Mouse (Mus musculus) kidney, postnatal 25 days (tissue): ENCODE results near the gene Slc11a2.
A peak's percentile ranks its signal among the peaks of the same experiment; 100 is the strongest.

ENCODE experiments used
- DNase-seq, 2 experiments: peaks; one replicate each; pipeline ENCODE4 v3.0.0; 2021; ENCODE audit warnings: mixed read lengths in 2 of 2

Gene Slc11a2

DNA sequence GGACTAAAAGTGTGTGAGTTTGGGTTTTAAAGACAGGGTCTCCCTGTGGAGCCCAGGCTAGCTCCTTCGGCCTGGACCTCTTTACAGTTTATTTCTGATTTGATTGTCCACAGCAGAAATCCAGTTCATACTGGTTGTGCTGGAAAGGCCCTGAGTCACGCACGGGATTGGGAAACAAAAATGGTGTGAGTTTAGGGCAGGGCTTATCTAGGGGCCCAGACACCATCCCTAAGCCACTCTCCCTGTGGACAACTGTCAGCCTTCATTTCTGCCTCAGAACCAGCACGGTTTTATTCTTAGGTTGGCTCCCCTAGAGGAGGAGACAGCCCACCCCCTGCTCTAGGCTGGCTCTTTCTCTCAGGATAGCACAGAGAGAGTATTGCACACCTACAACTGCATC, 8.4 kb upstream of the Slc11a2 start:
- no peak for DNase-seq

DNA sequence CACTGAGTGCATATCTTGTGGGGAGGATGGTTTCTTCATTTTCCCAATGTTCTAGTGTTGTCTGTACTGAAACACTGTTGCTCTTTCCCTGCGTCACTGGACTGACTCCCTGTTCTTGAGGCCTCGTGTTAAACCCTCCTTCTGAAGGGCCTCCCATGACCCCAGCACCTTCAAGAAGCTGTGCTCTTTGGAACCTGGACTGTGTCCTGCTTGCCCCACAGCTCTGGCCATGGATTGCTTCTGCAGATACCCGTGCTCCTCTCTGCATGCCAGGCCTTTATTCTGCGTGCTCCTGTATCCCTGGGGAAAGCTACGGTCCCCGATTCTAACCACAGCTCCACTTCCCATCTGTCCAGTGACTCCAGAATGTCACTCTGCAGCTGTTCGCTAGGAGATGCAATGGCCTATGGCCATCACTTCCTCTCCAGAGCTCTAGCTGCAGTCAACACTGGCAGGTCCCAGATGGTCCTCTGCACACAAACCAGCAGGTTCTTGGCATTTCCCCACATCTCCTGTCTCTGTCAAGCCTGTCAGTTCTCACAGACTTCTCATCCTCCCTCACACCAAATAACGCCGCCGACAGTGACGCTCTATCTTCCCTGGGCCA, 5.2 kb upstream of the Slc11a2 start:
- DNase-seq: peak; percentile 40 to 84

DNA sequence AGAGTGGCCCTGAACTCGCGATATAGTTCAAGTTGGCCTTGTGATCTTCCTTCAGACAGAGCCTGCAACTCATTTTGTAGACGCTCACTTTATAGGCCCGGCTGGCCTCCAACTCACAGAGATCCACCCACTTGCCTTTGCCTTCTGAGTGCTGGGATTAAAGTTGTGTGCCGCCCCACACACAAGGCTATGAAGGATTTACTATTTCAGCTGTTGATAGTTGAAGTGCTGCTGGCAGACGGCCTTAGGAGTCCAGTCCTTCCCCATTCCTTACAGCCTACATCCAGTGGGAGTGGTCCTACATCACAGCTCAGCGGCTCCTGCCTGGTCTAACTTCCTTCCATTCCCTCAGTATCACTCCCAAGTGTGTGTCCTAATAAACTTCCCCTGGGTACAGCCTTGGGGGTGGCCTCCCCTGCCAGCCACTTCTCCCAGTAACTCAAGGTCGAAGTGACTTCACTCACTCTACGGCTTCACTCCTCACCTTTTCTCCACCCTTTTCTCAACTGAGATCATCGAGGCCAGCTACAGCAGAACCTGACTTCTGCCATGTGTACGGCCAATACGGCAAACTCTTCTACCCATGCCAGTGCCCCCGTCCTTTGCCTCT, 3.5 kb upstream of the Slc11a2 start:
- DNase-seq: no peak

DNA sequence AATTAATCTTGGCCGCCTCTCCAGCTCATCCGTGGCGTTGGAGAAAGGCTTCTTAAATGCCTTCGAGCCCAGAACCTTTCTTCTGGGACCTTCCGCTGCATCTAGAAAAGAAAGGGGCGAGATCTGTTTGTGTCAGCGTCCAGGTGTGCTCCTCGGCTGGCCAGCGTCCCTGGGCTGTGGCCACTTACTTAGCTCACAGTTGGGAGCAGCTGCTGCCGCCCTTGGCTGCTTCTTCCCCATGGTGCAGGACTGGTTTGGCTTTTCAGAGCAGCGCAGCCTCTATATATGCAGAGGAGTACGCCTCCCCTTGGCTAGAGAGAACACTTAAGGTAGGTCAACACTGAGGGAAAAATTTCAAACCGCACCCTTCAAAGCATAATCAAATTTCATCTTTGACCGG, 956 bp downstream of the Slc11a2 start:
- peak; percentile 56 to 79 for DNase-seq

DNA sequence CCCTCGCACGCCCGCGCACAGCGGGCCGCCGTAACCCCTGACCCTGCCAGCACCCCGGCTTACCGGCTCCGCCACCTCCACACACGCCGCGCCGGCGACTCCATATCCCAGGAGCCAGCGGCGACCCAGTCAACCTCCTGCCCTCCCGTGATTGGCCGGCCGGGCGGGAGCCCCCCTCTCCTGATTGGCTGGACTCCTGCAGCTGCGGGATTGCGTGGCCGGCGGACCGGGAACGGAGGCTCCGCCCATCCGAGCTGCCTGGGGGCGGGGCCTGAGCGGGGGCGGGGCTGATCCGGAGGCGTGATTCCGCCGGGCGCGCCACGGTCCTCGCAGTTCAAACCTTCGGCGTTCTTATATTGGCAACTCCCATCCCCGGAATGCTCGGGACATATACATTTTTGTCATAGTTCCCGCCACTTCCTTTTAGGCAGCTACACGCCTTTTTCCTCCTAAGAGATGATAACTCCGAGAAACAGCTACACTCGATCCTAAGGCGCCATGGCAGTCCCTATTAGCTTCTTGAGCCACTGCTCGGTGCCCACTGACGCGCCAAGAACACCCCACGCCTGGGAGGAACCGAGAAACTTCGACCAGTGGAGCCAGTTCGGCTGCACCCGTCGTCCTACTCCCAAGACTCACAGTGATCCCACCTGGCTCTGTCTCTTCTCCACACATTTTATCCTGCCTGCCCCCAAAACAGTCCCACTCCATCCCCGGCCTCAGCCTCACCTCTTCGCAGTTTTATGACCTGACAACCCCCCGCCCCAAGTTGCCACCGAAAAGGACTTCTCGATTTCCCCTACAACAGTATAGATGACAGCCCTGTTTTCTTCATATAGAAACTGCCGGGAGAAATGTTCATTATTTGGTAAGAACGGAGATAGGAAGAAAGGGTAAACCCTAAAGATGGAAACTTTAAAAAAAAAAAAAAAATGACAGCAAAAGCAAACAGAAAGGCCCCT, 1.7 kb downstream of the Slc11a2 start:
- peak; percentile 96 to 99 for DNase-seq

DNA sequence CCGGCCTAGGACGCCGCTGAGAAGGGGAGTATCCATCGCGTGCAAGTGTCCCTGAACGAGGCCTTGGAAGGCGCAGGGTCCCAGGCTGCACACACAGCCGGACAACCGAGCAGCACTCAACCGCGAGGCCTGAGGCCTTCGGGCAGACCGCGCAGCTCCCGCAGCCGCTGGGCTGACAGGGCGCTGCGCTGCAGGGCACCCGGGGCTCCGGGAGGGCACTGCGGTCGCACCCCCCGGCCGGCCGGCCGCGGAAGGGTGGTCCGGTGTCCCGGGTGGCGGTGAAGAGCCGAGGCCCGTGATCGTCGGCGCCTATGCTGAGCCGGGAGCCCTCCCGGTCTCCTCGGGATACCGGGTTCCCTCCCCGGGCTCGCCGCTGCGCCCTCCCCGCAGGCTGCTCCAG, 2.4 kb downstream of the Slc11a2 start:
- peak in 1 of 2 experiments; percentile 64 for DNase-seq

DNA sequence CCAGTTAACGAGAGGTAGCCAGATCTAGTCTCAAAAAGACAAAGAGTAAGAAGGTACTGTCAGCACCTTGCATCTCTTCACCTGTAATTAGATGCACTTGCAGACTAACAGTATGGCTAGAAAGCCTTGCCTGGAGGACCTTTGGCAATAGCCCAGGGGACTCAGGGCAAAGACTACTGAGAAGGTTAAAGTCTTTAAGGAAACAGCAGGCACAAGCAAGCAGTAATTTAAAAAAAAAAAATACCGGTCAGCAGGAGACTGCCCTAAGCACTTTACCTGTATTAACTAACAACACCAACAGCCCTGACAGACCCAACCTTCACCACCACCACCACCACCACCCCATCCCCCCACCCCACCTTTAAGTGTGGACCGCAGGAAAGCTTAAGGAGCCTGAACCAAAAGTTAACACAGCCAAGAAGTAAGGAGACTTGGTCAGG, 3.1 kb downstream of the Slc11a2 start, which contains the start of gene Gm5475:
TSS of gene Gm5475 (plus strand) at position 390 of the 440 bp plus-strand sequence.
- peak; percentile 85 to 89 for DNase-seq

DNA sequence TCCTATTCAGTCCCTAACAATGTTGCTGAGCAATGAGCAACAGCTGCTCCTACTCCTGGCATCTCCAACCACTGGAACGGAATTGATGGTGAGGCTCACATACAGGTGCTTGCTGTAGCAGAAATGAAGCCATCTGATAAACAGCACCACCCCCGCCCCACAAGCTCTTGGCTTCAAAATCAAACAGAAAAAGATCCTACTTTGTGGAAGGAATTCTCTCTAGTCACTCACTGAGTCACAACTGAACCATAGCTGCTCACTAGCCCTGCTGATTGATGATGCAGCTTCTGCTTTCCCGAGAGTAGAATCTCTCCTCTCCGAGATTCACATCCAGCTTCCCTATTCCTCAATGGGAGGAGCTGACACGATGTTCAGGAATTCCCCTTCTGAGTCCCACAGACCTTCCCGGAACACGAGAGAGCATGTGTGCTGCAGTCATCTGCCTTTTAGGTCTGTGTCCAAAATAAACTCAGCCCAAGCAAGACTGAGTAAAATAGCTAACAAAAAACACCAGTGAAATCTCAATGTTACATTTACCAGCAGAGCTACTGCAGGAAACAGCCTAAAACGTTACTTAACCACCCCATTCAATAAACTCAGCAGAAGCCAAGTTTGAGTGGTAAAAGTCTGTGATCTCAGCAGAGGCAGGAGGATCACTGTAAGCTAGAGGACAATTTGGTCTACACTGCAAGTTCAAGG, 3.7 kb downstream of the Slc11a2 start:
- no peak for DNase-seq

DNA sequence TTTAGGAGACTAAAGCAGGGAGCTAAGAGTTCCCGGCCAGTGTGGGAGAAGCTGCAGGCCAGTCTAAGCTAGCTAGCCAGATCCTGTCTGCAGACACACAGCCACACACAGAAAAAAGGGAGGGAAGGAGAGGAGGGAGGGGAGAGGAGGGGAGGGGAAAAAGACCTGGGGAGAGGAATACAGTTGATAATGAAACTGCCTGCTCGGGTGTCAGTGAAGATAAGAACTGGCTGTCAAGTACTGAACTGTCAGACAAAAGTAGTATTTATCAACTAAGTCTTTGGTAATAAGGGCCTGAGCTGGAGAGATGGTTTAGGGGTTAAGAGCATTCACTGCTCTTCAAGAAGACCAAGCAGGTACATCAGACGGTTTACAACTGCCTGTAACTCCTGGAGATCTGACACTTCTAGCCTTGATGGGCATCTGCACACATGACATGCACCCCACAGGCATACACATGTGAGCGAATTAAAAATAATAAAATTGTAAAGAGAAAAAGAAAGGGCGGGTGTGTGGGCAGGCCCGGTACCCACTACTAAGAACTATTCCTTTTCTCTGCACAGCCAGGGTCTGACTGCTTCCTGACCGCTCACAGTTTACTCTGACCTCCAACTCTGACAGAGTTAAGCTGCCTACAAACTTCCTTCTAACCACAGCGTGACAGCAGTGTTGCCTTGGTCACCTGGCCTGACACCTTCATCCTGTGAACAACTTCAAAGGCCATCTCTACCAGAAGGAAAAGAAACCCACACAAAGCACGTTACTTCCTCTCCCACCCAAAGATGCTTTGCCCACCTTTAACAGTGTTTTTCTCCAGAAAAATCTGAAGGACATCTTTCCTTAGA, 4.7 kb downstream of the Slc11a2 start:
- no peak for DNase-seq

DNA sequence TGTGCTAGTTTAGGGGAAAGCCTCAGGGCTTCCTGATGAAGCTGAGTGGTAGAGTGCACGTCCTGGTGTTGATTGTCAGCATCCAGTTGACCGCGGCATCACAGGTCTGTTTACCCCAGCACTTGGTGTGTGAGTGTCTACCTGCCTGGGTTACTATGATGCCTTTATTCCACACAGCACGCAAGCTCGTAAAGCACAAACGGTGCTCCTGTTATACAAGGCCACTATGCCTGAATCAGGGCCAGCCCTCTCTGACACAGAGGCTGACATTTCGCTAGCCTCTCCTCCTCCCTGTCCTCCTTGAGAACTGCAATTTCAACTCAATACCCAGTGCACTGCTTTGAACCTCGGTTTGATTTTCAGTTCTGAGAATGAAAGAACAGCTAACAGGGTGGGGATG, 5.6 kb downstream of the Slc11a2 start:
- no peak for DNase-seq

DNA sequence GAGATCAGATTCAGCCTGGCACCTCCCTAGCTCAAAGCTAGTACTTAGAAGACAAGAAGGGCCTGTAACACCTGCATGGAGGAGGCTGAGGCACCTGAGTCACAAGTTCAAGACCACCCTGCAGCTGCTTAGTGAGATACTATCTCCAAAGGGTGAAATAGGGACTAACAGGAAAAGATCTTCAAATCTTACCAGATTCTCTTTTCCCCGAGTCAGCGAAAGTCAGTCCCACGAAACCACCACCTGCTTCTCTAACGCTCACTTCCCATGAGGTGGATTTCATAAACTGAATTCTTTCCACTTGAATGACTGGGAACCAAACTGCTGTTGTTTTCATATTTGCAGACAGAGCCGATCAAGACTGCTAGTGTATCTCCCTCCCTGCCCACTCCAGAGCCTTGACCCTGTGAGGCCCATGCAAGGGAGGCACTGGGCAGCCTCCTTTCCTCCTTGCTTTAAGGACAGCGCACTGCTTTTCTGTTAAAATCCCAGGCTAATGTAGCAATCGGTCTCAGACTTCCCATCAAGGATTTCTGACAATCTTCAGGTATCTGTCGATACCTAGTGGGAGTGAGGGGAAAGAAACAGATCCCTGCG, 6.9 kb downstream of the Slc11a2 start:
- no peak for DNase-seq

DNA sequence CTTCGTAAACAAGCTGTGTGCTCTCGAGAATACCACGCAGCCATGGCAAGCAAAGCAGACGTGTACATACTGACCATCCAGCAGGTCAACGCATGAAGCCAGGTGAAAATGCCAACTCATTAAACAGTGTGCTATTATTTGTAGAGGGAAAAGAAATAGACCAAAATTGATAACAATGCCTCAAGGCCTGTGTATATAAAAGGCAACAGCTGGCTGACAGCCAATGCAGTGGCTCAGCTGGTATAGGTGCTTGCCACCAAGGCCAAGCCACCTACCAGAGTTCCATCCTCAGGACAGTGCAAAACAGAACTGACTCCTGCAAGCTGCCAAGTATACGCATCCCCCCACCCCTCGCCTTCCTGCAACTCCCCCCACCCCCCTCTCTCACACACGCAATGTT, 9.2 kb downstream of the Slc11a2 start:
- DNase-seq: peak in 1 of 2 experiments; percentile 67

DNA sequence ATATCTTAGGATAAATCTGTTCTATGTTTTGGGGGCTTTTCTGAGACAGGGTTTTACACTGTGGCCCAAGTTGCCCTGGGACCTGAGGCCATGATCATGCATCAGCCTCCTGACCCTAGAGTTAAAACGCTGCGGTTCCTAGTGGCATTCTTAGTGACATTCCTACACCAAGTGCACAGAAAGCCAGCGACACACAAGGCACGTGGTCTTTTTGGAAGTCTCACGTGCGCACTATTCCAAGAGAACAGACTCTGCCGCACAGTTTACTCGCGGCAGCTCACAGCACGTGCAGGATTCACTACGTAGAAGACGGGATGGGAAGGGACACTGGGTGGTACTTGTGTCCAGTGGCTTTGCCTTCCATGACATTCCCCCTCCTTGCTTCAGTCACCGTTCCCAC, 9.9 kb downstream of the Slc11a2 start:
- no peak for DNase-seq

DNA sequence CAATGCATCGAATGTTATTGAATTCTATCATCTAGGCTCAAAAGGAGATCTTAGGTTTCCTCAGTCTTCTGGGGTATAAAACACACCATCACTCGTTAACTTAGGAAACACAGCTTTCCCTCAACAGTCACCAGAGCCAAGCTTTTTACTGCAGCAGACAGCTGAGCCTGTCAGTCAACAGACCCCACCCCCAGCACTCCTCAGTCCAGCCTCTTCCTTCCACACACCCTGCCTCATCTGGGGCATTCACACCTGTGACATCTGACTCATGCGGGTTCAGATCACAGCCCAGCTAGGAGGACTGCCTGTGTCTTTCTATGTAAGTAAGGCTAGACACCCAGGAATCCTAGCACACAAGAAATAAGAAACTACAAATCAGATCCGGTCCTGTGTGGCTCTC, 10.9 kb downstream of the Slc11a2 start:
- DNase-seq: peak; percentile 52 to 76

DNA sequence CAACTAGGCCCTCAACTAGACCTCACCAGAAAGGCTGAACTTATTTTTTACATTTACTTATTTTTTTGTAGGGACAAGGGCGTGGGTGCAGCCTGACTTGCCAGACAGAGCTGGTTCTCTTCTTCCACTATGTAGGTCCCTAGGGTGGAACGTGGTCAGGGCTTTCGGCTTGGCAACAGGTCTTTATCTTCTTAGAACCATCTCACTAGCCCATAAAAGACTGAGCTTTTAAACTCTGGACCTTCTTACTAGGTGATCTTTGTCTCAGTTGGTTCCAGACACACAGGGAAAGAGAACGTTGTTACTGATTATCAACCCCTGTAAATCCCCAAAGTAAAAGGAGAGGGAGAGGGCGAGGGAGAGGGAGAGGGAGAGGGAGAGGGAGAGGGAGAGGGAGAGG, 11.6 kb downstream of the Slc11a2 start:
- DNase-seq: no peak

DNA sequence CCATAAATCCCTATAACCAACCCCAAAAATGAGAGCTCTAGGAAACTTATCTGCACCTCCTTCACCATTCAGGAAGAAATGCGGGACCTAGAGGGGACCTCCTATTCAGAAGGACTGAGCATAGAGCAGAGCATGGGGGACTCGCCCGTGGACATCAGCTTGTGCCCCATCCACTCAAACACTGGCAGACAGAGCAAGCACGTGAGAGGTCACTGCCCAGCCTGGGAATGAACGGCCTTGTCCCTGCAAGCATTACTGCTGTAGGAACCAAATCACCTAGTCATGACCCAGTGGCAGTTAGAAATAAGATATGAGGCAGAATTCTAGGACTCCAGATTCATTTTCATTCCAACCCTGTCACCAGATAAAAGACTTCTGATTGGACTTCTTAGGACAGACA, 13.1 kb downstream of the Slc11a2 start:
- DNase-seq: peak in 1 of 2 experiments; percentile 69

DNA sequence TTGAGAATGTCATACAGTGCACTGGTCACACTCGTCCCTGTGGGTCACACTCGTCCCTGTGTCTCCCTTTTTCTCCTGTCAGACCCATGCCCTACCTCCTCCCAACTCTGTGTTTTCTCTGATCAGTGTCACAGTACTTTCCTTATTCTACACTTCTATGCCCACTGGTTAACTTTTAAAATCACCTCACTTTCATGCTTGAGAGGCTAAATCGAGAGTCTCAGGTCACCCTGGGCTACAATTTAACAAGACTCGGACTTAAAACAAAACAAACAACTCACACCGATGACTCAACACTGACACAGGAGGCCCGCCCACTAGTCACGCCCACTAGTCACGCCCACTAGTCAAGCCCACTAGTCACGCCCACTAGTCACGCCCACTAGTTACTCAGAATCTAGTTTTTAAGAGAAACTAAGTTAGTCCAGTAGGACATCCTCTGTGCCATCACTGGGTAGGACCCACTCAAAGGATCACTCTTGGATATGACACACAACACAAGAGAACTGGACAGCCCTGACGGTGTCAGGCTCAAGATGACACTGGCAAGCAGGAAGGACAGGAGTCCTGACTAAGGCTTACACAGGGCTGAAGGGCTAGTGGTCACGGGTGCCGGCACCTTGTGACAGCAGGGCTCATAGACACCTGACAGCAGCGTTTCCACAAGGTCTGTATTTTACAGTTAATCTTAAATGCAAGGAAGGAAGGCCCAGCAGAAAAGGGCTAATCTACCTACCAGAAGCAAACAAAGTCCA, 13.8 kb downstream of the Slc11a2 start:
- peak; percentile 91 for DNase-seq

DNA sequence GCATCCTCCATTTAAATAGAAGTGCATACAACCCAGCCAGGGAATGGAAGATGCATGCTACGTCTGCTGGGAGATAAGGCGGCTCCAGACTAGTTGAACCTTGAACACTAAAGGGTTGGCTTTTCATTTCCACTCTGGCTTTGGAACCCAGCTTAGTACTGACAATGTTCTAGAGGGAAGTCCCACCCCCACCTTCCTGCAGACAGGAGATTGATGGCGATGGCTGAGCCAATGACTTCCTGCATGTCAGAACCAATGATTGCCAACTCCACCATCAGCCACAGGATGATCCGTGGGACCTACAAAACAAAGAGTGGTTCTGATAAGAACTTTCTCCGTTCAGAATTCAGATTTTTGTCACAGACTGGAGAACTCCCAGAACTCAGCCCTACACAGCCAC, 18.8 kb downstream of the Slc11a2 start:
- DNase-seq: peak in 1 of 2 experiments; percentile 48

DNA sequence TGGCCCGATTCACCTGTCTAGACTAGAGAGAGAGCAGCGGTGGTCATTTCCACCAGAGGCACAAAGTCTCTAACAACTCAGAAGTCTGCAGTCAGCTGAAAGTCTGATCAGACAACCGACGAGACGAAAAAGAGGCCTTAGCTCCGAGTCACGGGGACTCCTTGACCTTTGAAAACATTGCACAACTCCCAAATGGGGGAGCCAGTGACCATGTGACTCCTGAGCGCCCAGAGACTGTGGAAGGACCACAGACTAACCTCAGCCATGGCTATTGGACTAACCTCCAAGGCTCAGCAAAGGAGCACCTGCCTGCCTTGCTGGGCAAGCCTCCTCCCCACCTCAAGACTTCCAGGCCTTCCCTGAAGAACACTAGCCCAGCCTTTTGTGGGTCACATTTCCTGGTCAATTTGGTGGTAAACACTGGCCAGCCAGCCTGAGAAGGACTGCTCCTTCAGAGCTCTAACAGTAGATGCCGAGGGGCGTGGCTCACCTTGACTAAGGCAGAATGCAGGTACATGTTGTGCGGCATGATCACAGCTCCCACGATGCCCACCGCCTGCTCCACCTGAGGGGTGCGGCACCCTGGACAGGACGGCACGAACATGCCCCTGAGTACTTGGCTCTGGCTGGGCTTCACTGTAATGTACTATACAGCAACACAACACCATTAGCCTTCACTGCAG, 21.4 kb downstream of the Slc11a2 start:
- peak; percentile 77 to 89 for DNase-seq

DNA sequence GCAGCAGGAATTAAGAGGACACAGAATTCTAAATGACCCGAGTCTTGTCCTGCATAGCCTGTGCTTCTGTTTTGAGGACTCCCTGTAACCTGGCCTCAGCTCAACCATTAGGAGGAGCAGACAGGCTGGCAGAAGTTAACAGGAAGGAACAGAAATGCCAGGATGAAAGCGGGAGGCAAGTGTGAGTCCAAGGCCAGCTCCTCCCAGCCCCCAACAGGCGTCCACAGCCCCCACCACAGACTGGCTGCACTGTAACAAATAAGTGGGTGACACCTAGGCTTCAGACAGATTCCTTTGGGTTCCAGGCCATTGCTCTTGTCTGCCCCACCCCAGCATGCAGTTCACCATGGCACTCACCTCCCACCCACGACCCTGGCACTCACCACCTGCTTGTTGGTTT, 22.1 kb downstream of the Slc11a2 start:
- no peak for DNase-seq
